Mouse (Mus musculus) MEL (cell line): ENCODE measurements around the gene Trarg1. TPM values are rescaled to one million over a fixed set of nuclear protein-coding genes. Genes with fewer than 3 reads are reported as not detected.

Source experiments
- DNase-seq: peaks from one replicate; pipeline ENCODE4 v3.0.0; 2011; ENCODE audit warnings: low read depth, low spot score
- H3K27ac ChIP-seq: 2 replicates; pipeline ENCODE4 v1.5.1; 2012; ENCODE audit warnings: low read depth, mild to moderate bottlenecking, control low read depth, low read length, moderate library complexity; ENCODE audit not compliant: control insufficient read depth
- H3K27me3 ChIP-seq, 2 experiments: fragments of 150-350 bp in 1 of 2; sonication (generic) in 1 of 2; 2 replicates each; pipeline ENCODE4 v1.6.1; 2012; ENCODE audit warnings: low read length in 2 of 2, mild to moderate bottlenecking in 2 of 2, improper control_type of control experiment in 1 of 2, moderate library complexity in 1 of 2; ENCODE audit not compliant: insufficient read depth in 2 of 2, control insufficient read depth in 1 of 2
- H3K36me3 ChIP-seq, 2 experiments: 2 replicates each; pipeline ENCODE4 v1.6.1; 2012 to 2014; ENCODE audit warnings: low read length in 2 of 2, improper control_type of control experiment in 1 of 2, inconsistent platforms in 1 of 2, mild to moderate bottlenecking in 1 of 2; ENCODE audit not compliant: insufficient read depth in 2 of 2, control insufficient read depth in 1 of 2
- H3K4me1 ChIP-seq, 2 experiments: fragments of 150-350 bp in 1 of 2; sonication (generic) in 1 of 2; 2 replicates each; pipeline ENCODE4 v1.6.1; 2012; ENCODE audit warnings: low read length in 2 of 2, improper control_type of control experiment in 1 of 2, mild to moderate bottlenecking in 1 of 2; ENCODE audit not compliant: insufficient read depth in 2 of 2, control insufficient read depth in 1 of 2
- H3K4me3 ChIP-seq, 2 experiments: fragments of 150-350 bp in 1 of 2; sonication (generic) in 1 of 2; 2 replicates each; pipeline ENCODE4 v1.5.1; 2012; ENCODE audit warnings: low read depth in 2 of 2, low read length in 2 of 2, mild to moderate bottlenecking in 2 of 2, moderate library complexity in 2 of 2, control low read depth in 1 of 2, improper control_type of control experiment in 1 of 2; ENCODE audit not compliant: control insufficient read depth in 1 of 2, insufficient read depth in 1 of 2
- H3K79me2 ChIP-seq: 2 replicates; pipeline ENCODE4 v1.6.1; 2012; ENCODE audit warnings: mild to moderate bottlenecking, low read length, moderate library complexity; ENCODE audit not compliant: control insufficient read depth, poor library complexity, insufficient read depth
- H3K9ac ChIP-seq: 2 replicates; pipeline ENCODE4 v1.6.1; 2012; ENCODE audit warnings: low read depth, mild to moderate bottlenecking, control low read depth, low read length, moderate library complexity; ENCODE audit not compliant: control insufficient read depth, poor library complexity, severe bottlenecking
- H3K9me3 ChIP-seq: fragments of 150-350 bp; sonication (generic); replicated peaks from 2 replicates; pipeline ENCODE4 v1.6.1; 2012; ENCODE audit warnings: mild to moderate bottlenecking, low read length, improper control_type of control experiment, moderate library complexity; ENCODE audit not compliant: insufficient read depth
- BHLHE40 ChIP-seq: IDR thresholded peaks from 2 replicates; pipeline ENCODE4 v1.6.1; 2012; ENCODE audit warnings: low read depth, mild to moderate bottlenecking, inconsistent platforms, low read length, improper control_type of control experiment, borderline replicate concordance
- CHD2 ChIP-seq: IDR thresholded peaks from 2 replicates; pipeline ENCODE4 v1.6.1; 2011; ENCODE audit warnings: low read length, improper control_type of control experiment
- CTCF ChIP-seq, 3 experiments: IDR thresholded peaks in 2 of 3; conservative IDR thresholded peaks in 1 of 3; 2 replicates each; pipeline ENCODE4 v1.5.1; 2011 to 2012; ENCODE audit warnings: low read length in 3 of 3, low read depth in 2 of 3, mild to moderate bottlenecking in 2 of 3, improper control_type of control experiment in 1 of 3, inconsistent platforms in 1 of 3, mixed read lengths in 1 of 3, moderate library complexity in 1 of 3; ENCODE audit not compliant: control insufficient read depth in 1 of 3, insufficient read depth in 1 of 3, poor library complexity in 1 of 3, severe bottlenecking in 1 of 3
- E2F4 ChIP-seq: IDR thresholded peaks from 2 replicates; pipeline ENCODE4 v1.6.1; 2011; ENCODE audit warnings: low read depth, low read length, improper control_type of control experiment, borderline replicate concordance
- ELF1 ChIP-seq: IDR thresholded peaks from 2 replicates; pipeline ENCODE4 v1.6.1; 2014; ENCODE audit warnings: low read depth, mild to moderate bottlenecking, inconsistent platforms, low read length, improper control_type of control experiment, moderate library complexity
- EP300 ChIP-seq, 2 experiments: IDR thresholded peaks; 2 replicates each; pipeline ENCODE4 v1.6.1; 2011; ENCODE audit warnings: improper control_type of control experiment in 2 of 2, low read length in 2 of 2, low read depth in 1 of 2, mild to moderate bottlenecking in 1 of 2
- ETS1 ChIP-seq: IDR thresholded peaks from 2 replicates; pipeline ENCODE4 v1.6.1; 2012; ENCODE audit warnings: low read depth, mild to moderate bottlenecking, inconsistent platforms, low read length, improper control_type of control experiment, moderate library complexity
- GABPA ChIP-seq: IDR thresholded peaks from 2 replicates; pipeline ENCODE4 v1.6.1; 2012; ENCODE audit warnings: low read depth, mild to moderate bottlenecking, inconsistent platforms, low read length, improper control_type of control experiment, moderate library complexity
- GATA1 ChIP-seq: IDR thresholded peaks from 2 replicates; pipeline ENCODE4 v1.6.1; 2011; ENCODE audit warnings: low read depth, low read length, improper control_type of control experiment
- HCFC1 ChIP-seq: IDR thresholded peaks from 2 replicates; pipeline ENCODE4 v1.6.1; 2012; ENCODE audit warnings: low read depth, mild to moderate bottlenecking, inconsistent platforms, low read length, improper control_type of control experiment, moderate library complexity
- MAX ChIP-seq: IDR thresholded peaks from 2 replicates; pipeline ENCODE4 v1.6.1; 2011; ENCODE audit warnings: low read length, improper control_type of control experiment
- MAZ ChIP-seq: IDR thresholded peaks from 2 replicates; pipeline ENCODE4 v1.6.1; 2012; ENCODE audit warnings: low read depth, mild to moderate bottlenecking, inconsistent platforms, low read length, improper control_type of control experiment
- MEF2A ChIP-seq: IDR thresholded peaks from 2 replicates; pipeline ENCODE4 v1.6.1; 2014; ENCODE audit warnings: low read depth, mild to moderate bottlenecking, inconsistent platforms, low read length, improper control_type of control experiment; ENCODE audit not compliant: poor library complexity, insufficient replicate concordance, severe bottlenecking; ENCODE audit errors: extremely low read depth
- NELFE ChIP-seq: IDR thresholded peaks from 2 replicates; pipeline ENCODE4 v1.6.1; 2011; ENCODE audit warnings: low read depth, low read length, improper control_type of control experiment
- NRF1 ChIP-seq: IDR thresholded peaks from 2 replicates; pipeline ENCODE4 v1.6.1; 2014; ENCODE audit warnings: low read depth, mild to moderate bottlenecking, inconsistent platforms, low read length, improper control_type of control experiment, moderate library complexity; ENCODE audit not compliant: poor library complexity, insufficient read depth, severe bottlenecking
- POLR2AphosphoS2 ChIP-seq: IDR thresholded peaks from 2 replicates; pipeline ENCODE4 v1.6.1; 2011; ENCODE audit warnings: low read length, improper control_type of control experiment
- SMC3 ChIP-seq: IDR thresholded peaks from 2 replicates; pipeline ENCODE4 v1.6.1; 2011; ENCODE audit warnings: low read depth, low read length, improper control_type of control experiment
- TCF12 ChIP-seq: IDR thresholded peaks from 2 replicates; pipeline ENCODE4 v1.6.1; 2014; ENCODE audit warnings: low read depth, mild to moderate bottlenecking, inconsistent platforms, low read length, improper control_type of control experiment, moderate library complexity
- USF1 ChIP-seq: IDR thresholded peaks from 2 replicates; pipeline ENCODE4 v1.6.1; 2014; ENCODE audit warnings: low read depth, mild to moderate bottlenecking, inconsistent platforms, low read length, improper control_type of control experiment, moderate library complexity
- USF2 ChIP-seq, 2 experiments: IDR thresholded peaks; 2 replicates each; pipeline ENCODE4 v1.6.1; 2011 to 2012; ENCODE audit warnings: improper control_type of control experiment in 2 of 2, low read length in 2 of 2, borderline replicate concordance in 1 of 2, inconsistent platforms in 1 of 2, low read depth in 1 of 2, mild to moderate bottlenecking in 1 of 2; ENCODE audit not compliant: insufficient read depth in 1 of 2
- ZC3H11A ChIP-seq: IDR thresholded peaks from 2 replicates; pipeline ENCODE4 v1.6.1; 2012; ENCODE audit warnings: low read depth, mild to moderate bottlenecking, inconsistent platforms, low read length, improper control_type of control experiment
- ZKSCAN1 ChIP-seq: IDR thresholded peaks from 2 replicates; pipeline ENCODE4 v1.6.1; 2012; ENCODE audit warnings: low read depth, mild to moderate bottlenecking, inconsistent platforms, low read length, improper control_type of control experiment, moderate library complexity
- ZMIZ1 ChIP-seq: IDR thresholded peaks from 2 replicates; pipeline ENCODE4 v1.6.1; 2012; ENCODE audit warnings: low read depth, mild to moderate bottlenecking, inconsistent platforms, low read length, improper control_type of control experiment, moderate library complexity
- polyA plus RNA-seq, 2 experiments: library from polyadenylated mRNA; stranded (reverse) in 1 of 2; unstranded in 1 of 2; fragments of >175 nt in 1 of 2; fragments of >200 nt in 1 of 2; gene quantifications; 2 replicates each; pipeline versions ENCODE4 v1.2.1 to v1.2.4; 2012; ENCODE audit warnings: low replicate concordance in 2 of 2, low read depth in 1 of 2; ENCODE audit not compliant: insufficient read length in 2 of 2, insufficient read depth in 1 of 2, missing spikeins in 1 of 2
- total RNA-seq: library from RNA; depleted of rRNA; stranded (reverse); fragments of 300-350 nt; gene quantifications from 2 replicates; pipeline ENCODE4 v1.2.3, GENCODE M21; 2012

Gene Trarg1
- total and polyA plus RNA-seq, 3 experiments = not detected

GRCm38 (mm10) chr11:76671871-76672475 lies 7.6 kb upstream of the Trarg1 start, which contains the start of gene Bhlha9:
TSS of gene Bhlha9 (plus strand) at chr11:76672470.
- Histone ChIP-seq H3K79me2 (no peaks in the 10 kb centered on the region), H3K9ac (no peak within 1 kb of the TSS), H3K27ac (no peak within 1 kb of the TSS), H3K9me3 (no peaks in the 10 kb centered on the region), H3K4me3 (no peak within 1 kb of the TSS), H3K27me3 (peaks cover 3 to 5% of the 10 kb centered on the region in 2 experiments), H3K4me1 (no peaks in the 10 kb centered on the region), H3K36me3 (no peaks in the 10 kb centered on the region)
- no peak for TF ChIP-seq ZC3H11A
- no peak for TF ChIP-seq E2F4
- no peak for TF ChIP-seq TCF12
- TF ChIP-seq GABPA = no peak
- TF ChIP-seq ZKSCAN1 = no peak
- TF ChIP-seq USF1 = no peak
- TF ChIP-seq NELFE = no peak
- no peak for TF ChIP-seq SMC3
- no peak for TF ChIP-seq ELF1
- TF ChIP-seq CTCF (IDR thresholded peaks at IDR 0.05 in 2 of 3, conservative IDR thresholded peaks at IDR 0.05 in 1 of 3; ENCODE audit: control insufficient read depth in 1 of 3, insufficient read depth in 1 of 3, low read depth in 2 of 3, low read length in 3 of 3, poor library complexity in 1 of 3, severe bottlenecking in 1 of 3) = no peak
- TF ChIP-seq EP300 (IDR thresholded peaks at IDR 0.05; ENCODE audit: low read depth in 1 of 2, low read length in 2 of 2) = no peak
- TF ChIP-seq HCFC1 = no peak
- no peak for TF ChIP-seq MEF2A
- TF ChIP-seq CHD2 = no peak
- no peak for TF ChIP-seq MAX
- no peak for TF ChIP-seq POLR2AphosphoS2
- TF ChIP-seq ZMIZ1 = no peak
- DNase-seq = no peak

GRCm38 (mm10) chr11:76672561-76673384 lies 6.8 kb upstream of the Trarg1 start:
- no peaks in the 10 kb centered on the region for H3K4me1 ChIP-seq
- TF ChIP-seq USF2 (IDR thresholded peaks at IDR 0.05; ENCODE audit: borderline replicate concordance in 1 of 2, insufficient read depth in 1 of 2, low read depth in 1 of 2, low read length in 2 of 2) (no peak), ETS1 (no peak), GATA1 (no peak), ELF1 (no peak), NRF1 (no peak), ZMIZ1 (no peak), MAZ (no peak), BHLHE40 (no peak), SMC3 (no peak)
- H3K9me3 ChIP-seq = no peaks in the 10 kb centered on the region
- H3K27ac ChIP-seq = no peak overlapping the region
- no peaks in the 10 kb centered on the region for H3K79me2 ChIP-seq
- H3K9ac ChIP-seq = no peak overlapping the region
- no peak for DNase-seq
- no peaks in the 10 kb centered on the region for H3K36me3 ChIP-seq
- no peak overlapping the region for H3K4me3 ChIP-seq
- H3K27me3 ChIP-seq = peaks cover 3 to 5% of the 10 kb centered on the region in 2 experiments
